10 mouse cellular contexts compared by ENCODE assay signal in the genomic region with DNA sequence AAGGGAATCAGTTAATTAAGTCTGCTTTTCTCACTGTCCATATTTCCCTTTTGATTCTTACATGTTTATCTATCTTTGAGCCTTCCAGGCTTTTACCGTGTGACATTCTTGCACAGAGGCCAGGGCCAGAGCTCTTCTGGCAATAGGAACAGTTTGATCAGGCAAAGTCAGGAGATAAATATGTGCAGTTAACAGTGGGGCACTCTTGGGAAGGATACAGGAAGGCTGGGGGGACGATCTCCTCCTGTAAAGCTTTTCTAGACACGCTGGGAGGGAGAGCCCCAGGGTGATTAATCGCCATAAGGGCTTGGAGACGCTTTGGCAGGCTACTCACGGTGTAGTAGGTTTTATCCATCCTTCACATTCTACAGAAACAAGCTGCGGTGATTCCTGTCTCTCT. TPM values are rescaled to one million over a fixed set of nuclear protein-coding genes. Genes with fewer than 3 reads are reported as not detected.
DNase-seq lines count a peak whose midpoint lies in the region; ATAC-seq lines count a peak whose summit lies in the region.
"Had no signal": no experiment of that assay in that cellular context is flagged by ENCODE, and none has a peak within 500 bp of the region (broad histone marks: within the 10 kb centered on the region; RNA-seq: fewer than 3 reads in every experiment).

No protein-coding gene starts in this region.

- no peak for ATAC-seq in neural tube, embryonic 13.5 days (ENCODE audit: low read depth)
- no peak for ATAC-seq in neural tube, embryonic 15.5 days (ENCODE audit: low FRiP score)
- ATAC-seq in heart, embryonic 15.5 days (replicated peaks; ENCODE audit: insufficient number of reproducible peaks, insufficient read depth, low FRiP score, low read depth): no peak

- no peaks in the 10 kb centered on the region for H3K27me3 ChIP-seq in neural tube, embryonic 13.5 days
- no peaks in the 10 kb centered on the region for H3K27me3 ChIP-seq in neural tube, embryonic 15.5 days (replicated peaks)
- no peaks in the 10 kb centered on the region for H3K27me3 ChIP-seq in heart, embryonic 15.5 days

- 30% methylated on average over 7 of the region's 7 CpGs for WGBS in neural tube, embryonic 13.5 days
- WGBS in neural tube, embryonic 15.5 days: 31% methylated on average over 7 of the region's 7 CpGs
- WGBS in heart, embryonic 15.5 days: 8% methylated on average over 7 of the region's 7 CpGs

- H3K4me3 ChIP-seq in neural tube, embryonic 13.5 days: no peak overlapping the region
- H3K4me3 ChIP-seq in neural tube, embryonic 15.5 days (replicated peaks): no peak overlapping the region
- H3K4me3 ChIP-seq in heart, embryonic 15.5 days: no peak overlapping the region

- peaks cover 10% of the 10 kb centered on the region for H3K4me1 ChIP-seq in neural tube, embryonic 13.5 days (replicated peaks)
- H3K4me1 ChIP-seq in neural tube, embryonic 15.5 days: peaks cover 6% of the 10 kb centered on the region
- H3K4me1 ChIP-seq in heart, embryonic 15.5 days (replicated peaks): peaks cover 23% of the 10 kb centered on the region

- peak overlapping the region; percentile 24; the same call in 1 of the 2 replicates for H3K27ac ChIP-seq in neural tube, embryonic 13.5 days (replicated peaks)
- H3K27ac ChIP-seq in neural tube, embryonic 15.5 days (replicated peaks): no peak overlapping the region
- peak overlapping the region; percentile 58 for H3K27ac ChIP-seq in heart, embryonic 15.5 days

- no peaks in the 10 kb centered on the region for H3K9me3 ChIP-seq in neural tube, embryonic 13.5 days
- no peaks in the 10 kb centered on the region for H3K9me3 ChIP-seq in neural tube, embryonic 15.5 days (replicated peaks)
- H3K9me3 ChIP-seq in heart, embryonic 15.5 days (replicated peaks): no peaks in the 10 kb centered on the region

- H3K36me3 ChIP-seq in neural tube, embryonic 13.5 days: no peaks in the 10 kb centered on the region
- no peaks in the 10 kb centered on the region for H3K36me3 ChIP-seq in neural tube, embryonic 15.5 days
- H3K36me3 ChIP-seq in heart, embryonic 15.5 days: no peaks in the 10 kb centered on the region

- H3K9ac ChIP-seq in neural tube, embryonic 13.5 days: no peak overlapping the region
- H3K9ac ChIP-seq in neural tube, embryonic 15.5 days (replicated peaks): no peak overlapping the region
- H3K9ac ChIP-seq in heart, embryonic 15.5 days: 0 out of 2 replicates have a peak overlapping the region, but pooled peaks have one; percentile 0

- DNase-seq in heart, adult 8-10 months (ENCODE audit: low spot score): peak; percentile 22
- DNase-seq in heart, postnatal 4 days: no peak
- no peak for DNase-seq in urinary bladder, adult 2 months (ENCODE audit: low spot score)
- no peak for DNase-seq in B cell, adult 2 months
- DNase-seq in thymus, postnatal 0 days (ENCODE audit: low spot score): no peak
- DNase-seq: adrenal gland, adult 8-10 months; left cerebral cortex, postnatal 4 days had no signal

- no peak overlapping the region for H3K4me2 ChIP-seq in neural tube, embryonic 13.5 days
- H3K4me2 ChIP-seq in neural tube, embryonic 15.5 days: no peak overlapping the region
- peak overlapping the region; percentile 31; the same call in 1 of the 2 replicates for H3K4me2 ChIP-seq in heart, embryonic 15.5 days

RNA-seq across cellular contexts. Expression of gene Slc9a9, which starts 22.4 kb away (rescaled TPM):
- total RNA-seq in heart, adult 8-10 months (2022): 1 to 10 TPM; 1.7 to 3.0 (median 2.4) TPM
- 1 to 10 TPM; 2.6 to 2.7 TPM for total RNA-seq in heart, postnatal 4 days (2021)
- 13.2 and 13.9 TPM in 2 replicates for polyA plus RNA-seq in neural tube, embryonic 13.5 days (2015; fragmentation: Nextera tagmentation; extraction: Ambion mirVana)
- 9.2 and 10.5 TPM in 2 replicates for polyA plus RNA-seq in neural tube, embryonic 15.5 days (2015; fragmentation: Nextera tagmentation; extraction: Ambion mirVana)
- polyA plus RNA-seq in heart, embryonic 15.5 days (2015; fragmentation: Nextera tagmentation; extraction: Ambion mirVana): 3.5 and 4.8 TPM in 2 replicates
- polyA plus RNA-seq in urinary bladder, adult 2 months (2012; rRNA removed): 5.9 and 6.1 TPM in 2 replicates
- 40.5 and 44.5 TPM in 2 replicates for polyA plus RNA-seq in thymus, postnatal 0 days (2015; fragmentation: Nextera tagmentation; extraction: Ambion mirVana)
